Comparison of ENCODE assay signal across 8 mouse cellular contexts in the genomic region with DNA sequence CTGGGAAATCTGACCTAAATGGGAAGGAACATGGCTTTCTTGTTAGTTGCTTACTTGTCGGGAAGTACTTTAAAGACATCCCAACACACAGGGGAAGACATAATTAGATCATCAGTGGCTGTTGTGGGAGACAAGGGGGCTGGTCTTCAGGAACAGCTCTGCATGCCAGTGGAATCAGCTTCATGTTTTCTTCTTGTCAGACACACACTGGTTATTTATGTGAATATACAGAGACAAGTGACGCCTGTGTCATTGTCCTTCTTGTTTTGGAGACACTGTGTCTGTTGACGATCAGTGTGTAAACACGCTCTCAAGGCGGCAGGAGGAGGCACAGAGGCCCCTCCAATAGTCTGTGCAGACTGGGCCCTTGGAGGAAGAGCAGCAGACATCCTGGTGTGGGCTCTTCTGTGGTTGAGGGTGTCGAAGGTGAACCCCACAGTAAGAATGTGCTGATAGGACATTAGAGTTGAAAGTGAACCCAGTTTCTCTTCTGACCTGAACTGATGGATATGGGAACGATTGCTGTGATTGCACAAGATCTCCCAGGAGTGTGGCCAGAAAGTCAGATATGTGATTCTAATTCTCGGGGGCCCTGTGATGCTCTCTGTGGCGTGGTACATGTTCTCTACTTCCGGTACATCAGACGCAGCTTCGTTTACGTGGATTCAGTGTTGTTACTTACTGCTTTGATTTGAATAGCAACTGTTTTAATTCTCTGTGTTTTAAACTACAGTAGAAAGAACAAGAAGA.
A peak's percentile ranks its signal among the peaks of the same experiment; 100 is the strongest.
DNase-seq lines count a peak whose midpoint lies in the region; ATAC-seq lines count a peak whose summit lies in the region.

No protein-coding gene starts in this region.

- H3K9me3 ChIP-seq in liver, embryonic 12.5 days (replicated peaks), result no peaks in the 10 kb centered on the region
- no peaks in the 10 kb centered on the region for H3K9me3 ChIP-seq in heart, embryonic 14.5 days (ENCODE audit: control insufficient read depth, low read length)
- no peaks in the 10 kb centered on the region for H3K9me3 ChIP-seq in limb, embryonic 13.5 days
- H3K9me3 ChIP-seq in stomach, embryonic 15.5 days, result no peaks in the 10 kb centered on the region

- no peaks in the 10 kb centered on the region for H3K4me1 ChIP-seq in liver, embryonic 12.5 days
- peaks cover 20 to 21% of the 10 kb centered on the region in 2 experiments for H3K4me1 ChIP-seq in heart, embryonic 14.5 days (ENCODE audit: control insufficient read depth in 2 of 2, insufficient read depth in 2 of 2, low read length in 2 of 2)
- H3K4me1 ChIP-seq in limb, embryonic 13.5 days, result peaks cover 38% of the 10 kb centered on the region
- H3K4me1 ChIP-seq in stomach, embryonic 15.5 days, result peaks cover 14% of the 10 kb centered on the region; the same call in 1 of the 2 replicates

- no peak for ATAC-seq in liver, embryonic 12.5 days
- no peak for ATAC-seq in heart, embryonic 14.5 days (ENCODE audit: insufficient number of reproducible peaks, insufficient read depth, low FRiP score, low read depth)
- ATAC-seq in limb, embryonic 13.5 days (ENCODE audit: low FRiP score, low read depth), result no peak
- no peak for ATAC-seq in stomach, embryonic 15.5 days (ENCODE audit: insufficient read depth, low FRiP score, low read depth)
- no peak for ATAC-seq in erythroblast, adult 5-6 weeks (replicated peaks; ENCODE audit: low FRiP score, poor library complexity, severe bottlenecking)
- no peak for ATAC-seq in megakaryocyte-erythroid progenitor cell, adult 5-6 weeks (replicated peaks; ENCODE audit: low FRiP score, low TSS enrichment, poor library complexity, severe bottlenecking)

- WGBS in liver, embryonic 12.5 days (ENCODE audit: insufficient replicate concordance), result 67% methylated on average over 13 of the region's 13 CpGs
- 65% methylated on average over 13 of the region's 13 CpGs for WGBS in heart, embryonic 14.5 days
- WGBS in limb, embryonic 13.5 days, result 79% methylated on average over 13 of the region's 13 CpGs
- WGBS in stomach, embryonic 15.5 days, result 73% methylated on average over 13 of the region's 13 CpGs

- H3K4me3 ChIP-seq in liver, embryonic 12.5 days, result no peak overlapping the region
- H3K4me3 ChIP-seq in heart, embryonic 14.5 days (ENCODE audit: control insufficient read depth in 1 of 2, insufficient read depth in 1 of 2, low read depth in 1 of 2, low read length in 2 of 2), result no peak overlapping the region
- no peak overlapping the region for H3K4me3 ChIP-seq in limb, embryonic 13.5 days
- no peak overlapping the region for H3K4me3 ChIP-seq in stomach, embryonic 15.5 days (replicated peaks)

- no peaks in the 10 kb centered on the region for H3K27me3 ChIP-seq in liver, embryonic 12.5 days (replicated peaks)
- H3K27me3 ChIP-seq in heart, embryonic 14.5 days (ENCODE audit: control insufficient read depth, insufficient read depth, low read length), result no peaks in the 10 kb centered on the region
- H3K27me3 ChIP-seq in limb, embryonic 13.5 days, result no peaks in the 10 kb centered on the region
- no peaks in the 10 kb centered on the region for H3K27me3 ChIP-seq in stomach, embryonic 15.5 days (replicated peaks)

- H3K4me2 ChIP-seq in liver, embryonic 12.5 days, result no peak overlapping the region
- H3K4me2 ChIP-seq in heart, embryonic 14.5 days (ENCODE audit: low read length), result no peak overlapping the region
- no peak overlapping the region for H3K4me2 ChIP-seq in limb, embryonic 13.5 days (replicated peaks)
- H3K4me2 ChIP-seq in stomach, embryonic 15.5 days, result no peak overlapping the region

- no peak overlapping the region for H3K9ac ChIP-seq in liver, embryonic 12.5 days
- peak overlapping the region; percentile 23; the same call in 1 of the 2 replicates for H3K9ac ChIP-seq in heart, embryonic 14.5 days (ENCODE audit: low read length)
- H3K9ac ChIP-seq in limb, embryonic 13.5 days, result no peak overlapping the region
- no peak overlapping the region for H3K9ac ChIP-seq in stomach, embryonic 15.5 days

- 0 out of 2 replicates have a peak overlapping the region, but pooled peaks have one; percentile 21 for H3K27ac ChIP-seq in liver, embryonic 12.5 days
- H3K27ac ChIP-seq in heart, embryonic 14.5 days (replicated peaks in 1 of 2; ENCODE audit: control insufficient read depth in 1 of 2, insufficient read depth in 1 of 2, low read depth in 2 of 2, low read length in 2 of 2), result peak overlapping the region; percentile 97 to 99
- H3K27ac ChIP-seq in limb, embryonic 13.5 days, result peak overlapping the region; percentile 89
- H3K27ac ChIP-seq in stomach, embryonic 15.5 days, result peak overlapping the region; percentile 91

- no peaks in the 10 kb centered on the region for H3K36me3 ChIP-seq in liver, embryonic 12.5 days
- no peaks in the 10 kb centered on the region for H3K36me3 ChIP-seq in heart, embryonic 14.5 days (ENCODE audit: control insufficient read depth, insufficient read depth, low read length)
- H3K36me3 ChIP-seq in limb, embryonic 13.5 days, result no peaks in the 10 kb centered on the region
- H3K36me3 ChIP-seq in stomach, embryonic 15.5 days, result no peaks in the 10 kb centered on the region

- DNase-seq in liver, result no peak
- no peak for DNase-seq in Muller cell, postnatal 12 days (ENCODE audit: inconsistent ontology term)

Comparison
In these comparisons a context has a peak if more than half of its experiments do, and no peak if none do; other contexts are left out.
1. H3K27ac ChIP-seq: peak in every context shown above with its lines; median percentile 98 in heart, embryonic 14.5 days; 91 in stomach, embryonic 15.5 days; 89 in limb, embryonic 13.5 days; 21 in liver, embryonic 12.5 days.